Mouse (Mus musculus): ENCODE results near the gene Setd4.

GRCm38 (mm10) chr16:93594448-93594847 lies 9.4 kb downstream of the Setd4 start:
- TF ChIP-seq CTCF (IDR thresholded peaks at IDR 0.05), result no peak
- TF ChIP-seq POLR2A (IDR thresholded peaks at IDR 0.05; ENCODE audit: insufficient read depth, low read depth, low read length), result no peak
